Mouse (Mus musculus) urinary bladder, adult 2 months (tissue): Measurements from ENCODE around the gene C130026I21Rik. TPM values are rescaled to one million over a fixed set of nuclear protein-coding genes. Genes with fewer than 3 reads are reported as not detected.
"Not testable (repeated sequence)": the region's sequence is repeated elsewhere in the genome, so short reads cannot be mapped to it uniquely, and the experiment has no call there.

ENCODE experiments used
- DNase-seq: peaks from one replicate; pipeline ENCODE4 v3.0.0; 2022; ENCODE audit warnings: low spot score
- polyA plus RNA-seq: library from polyadenylated mRNA; depleted of rRNA; stranded (reverse); fragments of >200 nt; gene quantifications from 2 replicates; pipeline ENCODE4 v1.2.3, GENCODE M21; 2012

C130026I21Rik gene
- polyA plus RNA-seq, 1 experiment = 37.7 TPM

DNA sequence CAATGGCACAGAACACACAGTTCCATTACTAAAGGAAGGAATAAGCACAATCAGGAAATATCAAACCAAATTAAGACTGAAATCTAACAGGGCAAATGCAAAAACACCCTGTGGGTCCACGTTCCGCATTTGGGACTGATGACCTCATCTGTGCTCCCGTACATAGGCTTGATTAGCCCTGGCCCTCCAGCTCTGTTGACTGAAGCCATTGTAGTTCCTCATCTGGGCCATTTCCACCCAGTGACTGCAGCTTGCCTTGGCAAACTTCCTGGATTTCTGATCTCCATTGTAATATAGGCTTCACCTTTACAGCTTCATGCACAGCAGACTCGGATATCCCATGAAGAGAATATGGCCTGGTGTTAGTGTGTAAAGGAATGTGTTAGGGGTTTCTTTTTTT lies 148.5 kb downstream of the C130026I21Rik start:
- DNase-seq = not testable (repeated sequence)

DNA sequence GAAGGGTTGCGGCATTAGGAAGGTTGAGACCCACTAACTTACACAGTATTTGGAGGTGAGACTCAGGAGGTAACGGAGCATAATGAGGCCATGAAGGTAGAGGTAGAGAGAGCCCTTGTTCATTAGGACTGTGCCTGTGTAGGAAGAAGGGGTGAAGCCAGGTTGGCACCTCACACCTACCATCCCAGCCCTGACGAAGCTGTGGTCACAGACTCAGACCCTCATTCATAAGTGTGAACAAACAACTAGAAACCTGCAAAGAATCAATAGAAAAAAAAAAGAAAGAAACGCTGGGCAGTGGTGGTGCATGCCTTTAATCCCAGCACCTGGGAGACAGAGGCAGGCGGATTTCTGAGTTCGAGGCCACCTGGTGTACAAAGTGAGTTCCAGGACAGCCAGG lies 152.0 kb downstream of the C130026I21Rik start:
- DNase-seq = not testable (repeated sequence)

DNA sequence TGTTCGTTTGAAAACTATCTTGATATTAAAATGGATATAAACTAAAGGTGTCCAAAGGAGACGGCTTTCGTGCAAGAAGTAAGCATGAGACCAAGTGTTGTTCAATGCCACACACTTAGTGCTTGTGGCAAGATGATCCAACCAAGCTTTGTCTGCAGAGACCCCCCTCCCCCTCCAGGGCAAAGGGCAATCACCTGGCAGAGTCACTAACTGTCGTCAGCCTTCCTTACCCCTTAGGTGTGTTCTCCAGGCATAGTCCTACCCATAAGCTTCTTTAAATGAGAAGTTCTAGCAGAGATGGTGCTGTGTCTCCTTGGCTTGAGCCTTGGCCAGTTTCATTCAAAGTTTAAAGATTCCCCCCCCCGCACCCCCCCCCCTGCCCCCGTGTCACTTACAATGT lies 152.8 kb downstream of the C130026I21Rik start:
- DNase-seq = not testable (repeated sequence)

DNA sequence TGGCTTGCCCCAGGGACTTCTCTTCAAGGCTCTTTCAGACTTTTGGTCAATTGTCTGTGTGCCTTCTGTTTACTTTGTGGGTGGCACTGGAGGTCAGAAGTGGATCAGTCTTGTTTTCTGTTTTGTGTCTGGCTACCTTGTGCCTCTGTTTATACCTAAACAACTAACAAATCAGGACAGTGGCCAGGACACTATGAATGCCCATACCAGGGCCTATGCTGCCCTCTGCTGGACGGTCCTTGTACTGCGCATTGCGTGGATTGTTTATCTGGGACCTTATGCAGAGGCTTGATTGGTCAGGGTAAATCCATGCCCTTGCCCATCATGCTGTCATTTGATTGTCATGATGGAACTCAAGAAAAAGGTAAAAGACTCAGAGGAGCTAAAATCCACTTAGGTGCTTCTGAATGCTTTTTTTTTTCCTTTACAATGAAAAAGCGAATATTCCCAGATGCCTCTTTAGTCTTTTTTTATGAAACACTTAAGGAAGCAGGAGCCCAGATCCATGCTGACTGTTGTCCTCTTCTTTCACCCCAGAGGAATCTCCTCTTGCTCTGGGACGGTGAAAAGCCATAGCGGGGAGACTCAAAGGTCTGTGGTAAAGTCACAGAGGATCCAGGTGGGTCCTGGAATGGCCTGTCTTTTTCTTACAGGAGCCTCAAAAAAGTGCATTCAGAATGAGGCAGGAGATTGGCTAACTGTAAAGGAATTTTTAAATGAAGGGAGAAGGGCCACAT lies 155.5 kb downstream of the C130026I21Rik start:
- peak; percentile 61 for DNase-seq

DNA sequence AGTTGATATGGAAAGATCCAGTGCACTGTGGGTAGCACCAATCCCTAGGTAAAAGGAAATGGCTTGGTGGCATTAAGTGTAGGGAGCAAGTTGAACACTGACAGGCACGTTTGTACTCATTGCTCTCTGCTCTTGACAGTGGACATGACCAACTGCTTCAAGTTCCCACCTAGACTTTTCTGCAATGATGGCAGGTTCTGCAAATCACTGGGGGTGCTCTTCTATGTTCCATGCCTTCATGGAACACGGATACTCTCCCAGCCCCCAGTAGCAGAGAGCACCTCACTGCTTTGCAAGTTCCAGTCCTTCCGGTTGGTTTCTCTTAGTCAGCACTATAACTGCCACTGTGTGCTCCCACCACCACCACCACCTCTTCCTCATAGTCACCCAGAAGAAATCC lies 156.3 kb downstream of the C130026I21Rik start:
- DNase-seq = not testable (repeated sequence)

DNA sequence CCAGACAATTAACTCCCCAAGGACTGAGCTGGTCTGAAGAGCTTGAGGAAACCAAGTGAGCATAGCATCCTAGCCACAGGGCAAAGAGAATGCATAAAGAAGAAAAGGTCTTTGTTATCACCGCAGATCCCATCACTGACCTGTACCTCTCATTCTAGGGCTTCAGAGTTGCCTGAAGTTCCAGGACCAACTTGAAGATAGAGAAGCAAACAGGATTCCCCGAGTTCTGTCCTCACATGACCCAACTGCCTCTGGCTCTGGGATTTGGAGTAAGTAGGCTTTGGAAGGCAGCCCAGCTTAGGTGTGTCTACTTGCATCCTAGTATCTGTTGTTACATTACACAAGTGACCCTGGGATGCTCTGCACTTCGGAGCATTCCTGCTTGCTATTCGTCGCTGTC lies 157.5 kb downstream of the C130026I21Rik start:
- DNase-seq = not testable (repeated sequence)

DNA sequence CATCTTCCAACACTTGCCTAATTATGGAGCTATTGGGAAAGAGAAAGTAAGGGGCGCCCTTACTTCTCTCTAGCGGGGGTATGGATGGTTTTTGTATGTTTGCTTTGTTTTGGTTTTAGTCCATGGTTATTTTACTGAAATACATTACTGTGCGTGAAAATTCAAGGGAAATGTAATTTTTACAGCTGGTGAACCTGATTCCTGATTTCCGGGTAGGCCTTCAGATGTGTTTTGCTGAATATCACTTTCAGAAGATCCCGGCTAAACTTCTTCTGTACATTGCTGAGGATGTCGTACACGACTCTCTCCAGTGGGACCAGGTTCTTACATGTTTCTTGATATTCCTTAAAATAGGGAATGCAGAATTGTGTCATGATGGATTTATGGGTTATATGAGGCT lies 158.1 kb downstream of the C130026I21Rik start:
- DNase-seq = not testable (repeated sequence)

DNA sequence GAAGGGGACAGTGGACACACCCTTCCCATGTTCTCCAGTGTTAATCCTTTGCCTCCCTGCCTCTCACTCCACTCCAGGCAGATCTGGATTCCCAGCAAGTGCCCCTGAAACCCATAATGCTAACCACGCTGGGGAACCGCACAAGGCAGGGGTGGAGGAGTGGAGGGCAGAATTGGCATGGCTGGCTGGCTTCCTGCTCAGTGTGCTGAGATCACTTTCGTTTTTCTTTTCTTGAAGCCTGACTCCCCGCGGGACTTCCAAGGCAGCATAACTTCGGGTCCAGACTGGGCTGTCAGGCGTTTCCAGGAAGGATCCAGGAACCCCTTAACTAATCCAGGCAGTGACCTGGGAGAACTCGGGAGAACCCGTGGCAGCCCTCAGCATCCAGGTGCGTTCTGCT lies 158.8 kb downstream of the C130026I21Rik start:
- not testable (repeated sequence) for DNase-seq

DNA sequence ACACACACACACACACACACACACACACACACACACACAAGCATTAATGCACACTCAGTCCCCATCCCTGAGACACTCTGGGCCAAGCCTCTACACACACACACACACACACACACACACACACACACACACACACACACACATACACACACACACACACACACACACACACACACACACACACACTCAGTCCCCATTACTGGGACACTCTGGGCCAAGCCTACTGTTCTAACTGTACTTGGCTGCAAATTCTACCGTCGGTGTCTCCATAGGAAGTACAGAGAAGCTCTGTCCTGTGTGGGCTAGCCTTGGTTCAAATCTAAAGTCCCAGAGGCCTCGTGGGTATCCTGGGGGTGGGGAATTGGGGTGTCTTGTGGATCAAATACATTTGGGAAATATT lies 159.5 kb downstream of the C130026I21Rik start:
- not testable (repeated sequence) for DNase-seq

DNA sequence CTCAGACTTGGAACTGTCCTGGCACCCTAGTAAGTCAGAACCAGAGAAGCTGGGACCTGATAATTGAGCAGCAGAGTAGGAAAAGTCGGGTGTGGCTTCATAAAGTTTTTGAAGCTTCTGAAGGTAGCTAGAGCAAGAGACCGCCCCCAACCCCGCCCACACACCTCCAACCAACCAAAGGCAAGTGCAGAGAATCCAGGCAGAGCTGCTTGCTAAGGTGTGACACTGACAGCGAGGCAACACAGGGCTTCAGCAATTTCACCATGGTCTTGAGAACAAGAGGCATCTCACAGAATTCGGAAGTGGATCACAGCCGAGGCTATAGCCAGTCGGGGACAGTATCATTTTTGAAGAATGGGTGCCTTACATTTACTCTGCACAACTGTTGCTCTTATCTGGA lies 160.6 kb downstream of the C130026I21Rik start, which contains the start of gene A530032D15Rik:
Gene A530032D15Rik, minus strand, starts transcription at position 101 of the 400 bp plus-strand sequence.
- DNase-seq = not testable (repeated sequence)

DNA sequence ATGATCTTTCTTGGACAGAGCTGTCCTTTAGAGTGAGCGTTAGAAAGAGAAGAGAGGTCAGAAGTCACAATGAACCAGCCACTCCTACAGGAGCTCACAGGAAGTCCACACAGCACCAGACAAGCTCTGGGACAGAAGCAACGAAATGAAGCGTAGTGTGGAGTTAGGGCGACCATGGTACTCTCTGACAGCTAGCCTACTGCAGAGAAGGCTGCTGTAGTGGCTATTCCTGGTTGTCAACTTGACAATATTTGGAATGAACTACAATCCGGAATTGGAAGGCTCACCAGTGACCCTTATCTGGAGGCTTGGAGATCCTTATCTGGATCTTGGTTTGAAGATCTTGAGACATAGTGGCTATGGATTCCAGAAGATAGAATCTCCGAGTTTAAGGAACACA lies 164.4 kb downstream of the C130026I21Rik start:
- not testable (repeated sequence) for DNase-seq

DNA sequence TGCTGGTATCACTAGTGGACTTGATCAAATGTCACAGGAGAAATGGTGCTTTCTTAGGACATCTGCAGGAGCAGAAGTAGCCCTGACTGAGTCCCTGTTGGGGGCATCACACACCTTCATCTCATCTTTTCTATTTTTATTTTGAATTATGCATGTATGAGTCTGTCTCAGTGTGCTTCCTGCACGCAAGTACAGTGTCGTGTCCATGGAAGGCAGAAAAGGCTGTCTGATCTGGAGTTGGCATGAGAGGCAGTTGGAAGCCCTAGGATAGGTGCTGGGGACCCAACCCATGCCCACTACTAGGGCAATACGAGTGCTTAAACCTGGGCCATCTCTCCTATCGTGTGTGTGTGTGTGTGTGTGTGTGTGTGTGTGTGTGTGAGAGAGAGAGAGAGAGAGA lies 165.0 kb downstream of the C130026I21Rik start:
- not testable (repeated sequence) for DNase-seq

DNA sequence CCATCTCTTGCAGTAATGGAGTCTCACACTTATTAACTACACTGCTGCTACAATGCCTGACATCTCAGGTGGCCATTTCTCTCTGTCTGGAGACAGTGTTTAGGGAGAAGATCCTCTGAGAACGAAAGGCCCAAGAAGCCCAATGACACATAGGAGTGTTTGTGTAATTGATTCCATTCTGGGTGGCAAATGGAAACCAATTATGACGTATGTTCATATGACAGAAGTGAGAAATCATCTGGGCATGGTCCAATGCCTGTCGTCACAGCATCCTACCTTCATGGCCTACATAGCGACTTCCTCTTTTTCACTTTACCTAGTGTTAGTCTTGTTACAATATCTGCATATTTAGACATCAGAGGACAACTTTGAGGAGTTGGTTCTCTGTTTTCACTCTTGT lies 168.6 kb downstream of the C130026I21Rik start:
- not testable (repeated sequence) for DNase-seq

DNA sequence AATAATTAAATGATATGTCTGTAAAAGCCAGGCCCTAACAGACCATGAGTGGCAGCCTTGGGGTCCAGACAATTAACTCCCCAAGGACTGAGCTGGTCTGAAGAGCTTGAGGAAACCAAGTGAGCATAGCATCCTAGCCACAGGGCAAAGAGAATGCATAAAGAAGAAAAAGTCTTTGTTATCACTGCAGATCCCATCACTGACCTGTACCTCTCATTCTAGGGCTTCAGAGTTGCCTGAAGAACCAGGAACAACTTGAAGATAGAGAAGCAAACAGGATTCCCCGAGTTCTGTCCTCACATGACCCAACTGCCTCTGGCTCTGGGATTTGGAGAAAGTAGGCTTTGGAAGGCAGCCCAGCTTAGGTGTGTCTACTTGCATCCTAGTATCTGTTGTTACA lies 170.5 kb downstream of the C130026I21Rik start, which contains the start of gene Gm10553:
Gene Gm10553, plus strand, starts transcription at position 301 of the 400 bp plus-strand sequence.
- DNase-seq = not testable (repeated sequence)

DNA sequence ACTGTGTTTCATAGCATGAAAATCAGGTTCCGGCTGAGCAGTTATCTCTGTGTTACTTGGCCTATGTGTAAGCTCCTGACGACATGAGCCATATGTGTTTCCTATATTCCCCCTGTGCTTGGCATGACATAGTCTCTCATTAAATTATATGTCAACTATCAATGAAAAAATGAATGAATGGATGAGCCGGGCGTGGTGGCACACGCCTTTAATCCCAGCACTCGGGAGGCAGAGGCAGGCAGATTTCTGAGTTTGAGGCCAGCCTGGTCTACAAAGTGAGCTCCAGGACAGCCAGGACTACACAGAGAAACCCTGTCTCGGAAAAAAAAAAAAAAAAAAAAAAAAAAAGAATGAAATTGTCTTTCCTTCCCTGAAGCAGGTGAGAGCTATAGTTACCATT lies 171.3 kb downstream of the C130026I21Rik start:
- DNase-seq = not testable (repeated sequence)

DNA sequence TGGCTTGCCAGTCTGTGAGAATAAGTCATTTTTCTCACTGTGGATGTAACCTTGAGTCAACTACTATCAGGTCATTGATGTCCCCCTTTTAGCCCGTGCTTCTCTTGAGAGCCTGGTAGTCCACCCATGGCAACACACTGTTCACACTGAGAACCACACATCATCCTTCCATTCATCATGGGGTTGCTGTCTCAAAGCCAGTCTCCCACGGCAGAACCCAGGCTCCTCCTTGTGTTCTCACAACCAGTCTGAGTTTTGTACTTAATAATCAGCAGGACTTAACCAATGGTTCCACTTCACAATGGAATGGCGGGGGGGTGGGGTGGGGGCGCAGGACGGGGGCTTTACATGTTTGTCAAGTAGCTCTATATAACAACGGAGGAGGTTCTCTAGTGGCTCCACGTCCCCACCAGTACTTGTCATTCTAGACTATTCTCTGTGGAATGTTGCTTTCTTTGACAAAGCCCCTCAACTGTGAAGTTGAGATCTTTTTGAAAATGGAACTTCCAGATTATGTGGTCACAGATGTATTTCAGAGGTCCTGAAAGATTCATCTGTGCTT lies 177.3 kb downstream of the C130026I21Rik start:
- DNase-seq = not testable (repeated sequence)

DNA sequence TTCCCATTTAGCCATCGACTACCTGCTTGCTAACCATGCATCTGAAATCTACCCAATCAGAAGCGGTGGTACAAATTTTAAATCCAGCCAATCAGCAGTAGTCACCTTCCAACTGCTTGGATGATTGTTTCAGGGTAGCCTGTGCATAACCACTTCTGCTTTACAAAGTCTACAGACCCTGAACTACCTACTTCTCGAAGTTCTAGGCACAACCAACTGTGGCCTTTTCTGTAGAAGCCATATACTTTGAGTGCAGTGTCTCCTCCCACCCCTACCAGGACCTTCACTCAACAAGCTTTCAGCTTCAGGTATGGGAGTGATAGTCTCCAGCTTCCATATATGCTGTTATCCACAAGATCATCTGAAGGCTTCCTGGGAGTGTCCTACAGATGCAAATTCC lies 178.2 kb downstream of the C130026I21Rik start:
- DNase-seq = not testable (repeated sequence)

DNA sequence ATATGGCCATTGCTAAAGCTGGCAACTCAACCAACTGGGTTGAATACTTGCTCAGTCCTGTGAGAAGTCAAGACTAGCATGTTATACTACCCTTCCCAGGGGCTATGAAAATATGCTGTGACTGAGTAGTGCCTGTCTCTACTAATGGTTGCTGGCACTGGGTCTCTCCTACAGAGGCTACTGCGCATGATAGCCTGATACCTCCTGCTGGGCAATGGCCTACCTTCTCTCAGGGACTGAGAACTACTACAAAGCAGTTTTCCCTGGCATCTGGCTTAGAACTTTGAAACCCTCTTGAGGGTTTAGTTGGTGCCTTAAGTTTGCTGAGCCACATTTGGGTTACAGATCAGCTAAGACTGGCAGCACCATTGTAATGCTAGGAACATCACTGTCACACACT lies 184.2 kb downstream of the C130026I21Rik start:
- DNase-seq = not testable (repeated sequence)

DNA sequence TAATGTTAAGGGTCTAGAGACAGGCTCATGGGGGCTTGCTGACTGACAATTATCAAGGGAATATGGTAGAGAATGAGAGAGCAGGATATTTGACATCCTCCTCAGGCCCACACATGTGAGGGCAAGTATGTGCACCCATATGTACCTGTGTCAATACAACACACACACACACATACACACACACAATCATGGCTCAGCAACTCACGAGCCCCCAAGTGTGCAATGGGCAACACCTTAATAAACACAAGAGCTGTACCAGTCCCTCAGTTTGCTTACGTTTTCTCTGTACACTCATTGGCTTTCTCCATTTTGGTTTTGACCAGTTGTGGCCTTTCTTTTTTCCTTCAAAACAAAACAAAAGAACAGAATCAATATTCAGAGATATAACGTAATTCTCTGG lies 185.6 kb downstream of the C130026I21Rik start:
- DNase-seq = not testable (repeated sequence)

DNA sequence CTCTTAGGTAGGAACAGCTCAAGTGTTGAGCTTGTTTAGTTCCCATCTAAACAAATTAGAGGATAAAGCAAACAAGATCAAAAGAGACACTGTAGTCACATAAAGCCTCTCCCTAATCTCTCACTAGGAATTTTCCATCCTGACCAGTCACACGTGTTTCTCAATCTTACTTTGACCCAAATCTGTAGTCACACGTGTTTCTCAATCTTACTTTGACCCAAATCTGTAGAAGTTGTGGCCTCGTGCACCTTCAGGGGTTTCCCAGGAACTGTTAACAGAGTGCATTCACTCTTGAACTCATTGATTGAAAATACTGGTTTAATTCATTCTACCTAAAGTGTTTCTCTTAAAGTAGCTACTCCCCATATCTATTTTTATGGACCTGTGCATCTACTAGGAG lies 197.3 kb downstream of the C130026I21Rik start:
- DNase-seq = not testable (repeated sequence)

DNA sequence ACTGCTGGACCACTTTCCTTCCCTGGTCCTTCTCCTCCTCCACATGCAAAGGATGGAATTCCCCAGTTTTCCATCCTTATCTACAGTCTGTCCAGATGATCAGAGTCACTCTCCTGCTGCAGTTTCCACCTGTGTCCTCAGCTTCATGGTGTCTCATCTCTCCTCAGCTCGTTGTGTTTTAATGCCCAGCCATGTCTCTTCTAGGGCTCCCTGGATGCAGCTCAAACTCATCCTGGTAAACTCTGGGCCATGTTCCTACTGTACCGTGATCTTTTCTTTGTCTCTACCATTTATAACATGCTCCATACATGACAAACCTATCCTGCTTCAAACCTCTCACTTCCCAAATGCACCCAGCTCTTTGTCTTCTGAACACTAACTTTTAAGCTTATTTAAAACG lies 198.7 kb downstream of the C130026I21Rik start:
- not testable (repeated sequence) for DNase-seq

DNA sequence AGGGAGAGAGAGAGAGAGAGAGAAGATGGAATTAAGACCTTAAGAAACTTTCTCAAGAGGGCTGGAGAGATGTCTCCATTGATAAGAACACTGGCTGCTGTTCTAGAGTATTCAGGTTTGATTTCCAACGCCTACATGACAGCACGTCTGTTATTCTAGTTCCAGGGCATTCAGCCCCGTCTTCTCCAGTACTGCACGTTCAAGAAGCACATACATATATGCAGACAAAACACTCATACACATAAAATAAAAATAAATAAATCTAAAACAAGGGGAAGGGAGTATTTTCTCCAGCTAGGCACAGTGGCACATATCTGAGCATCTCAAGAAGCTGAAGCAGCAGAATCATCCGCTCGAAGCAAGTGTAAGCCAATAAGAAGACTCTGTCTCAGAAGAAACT lies 234.6 kb downstream of the C130026I21Rik start:
- DNase-seq = not testable (repeated sequence)

DNA sequence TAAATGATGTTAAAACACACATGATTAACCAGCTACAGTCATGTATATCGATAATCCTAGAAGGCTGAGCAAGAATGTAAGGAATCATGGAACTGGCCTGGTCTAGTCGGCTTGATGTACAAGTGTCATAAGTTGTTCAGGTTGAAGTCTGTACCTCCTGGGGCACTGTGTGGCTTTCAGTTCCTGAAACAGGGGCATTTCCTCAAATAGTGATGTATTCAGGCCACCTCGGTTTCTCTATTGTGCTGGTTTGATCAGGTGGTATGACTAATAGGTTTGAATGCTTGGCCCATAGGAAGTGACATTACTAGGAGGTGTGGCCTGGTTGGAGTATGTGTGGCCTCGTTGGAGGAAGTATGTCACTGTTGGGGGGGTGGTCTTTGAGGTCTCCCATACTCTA lies 236.0 kb downstream of the C130026I21Rik start:
- not testable (repeated sequence) for DNase-seq
